Mouse (Mus musculus) heart, postnatal 0 days (tissue): Measurements from ENCODE around the gene Hist1h2bj.

Experiments used
- CTCF ChIP-seq: IDR thresholded peaks from 2 replicates; pipeline ENCODE4 v1.5.1; 2016; ENCODE audit warnings: antibody characterized with exemption, control low read depth, low read depth
- EP300 ChIP-seq: IDR thresholded peaks from 2 replicates; pipeline ENCODE4 v1.6.1; 2016; ENCODE audit warnings: antibody characterized with exemption, low read depth

- TF ChIP-seq CTCF (no peak), EP300 (no peak)
Measured at GRCm38 (mm10) chr13:22049737-22050440, 6.9 kb downstream of the Hist1h2bj start.
